Mouse (Mus musculus): ENCODE data around the gene Gjb3.

- TF ChIP-seq CTCF (IDR thresholded peaks at IDR 0.05; ENCODE audit: low read depth) (no peak), EP300 (IDR thresholded peaks at IDR 0.05; ENCODE audit: low read depth) (no peak)
Observed at GRCm38 (mm10) chr4:127345000-127345399, 14.4 kb upstream of the Gjb3 start.

Measured in liver, postnatal 0 days (tissue).